ENCODE assay signal across 15 mouse cellular contexts in the genomic region with DNA sequence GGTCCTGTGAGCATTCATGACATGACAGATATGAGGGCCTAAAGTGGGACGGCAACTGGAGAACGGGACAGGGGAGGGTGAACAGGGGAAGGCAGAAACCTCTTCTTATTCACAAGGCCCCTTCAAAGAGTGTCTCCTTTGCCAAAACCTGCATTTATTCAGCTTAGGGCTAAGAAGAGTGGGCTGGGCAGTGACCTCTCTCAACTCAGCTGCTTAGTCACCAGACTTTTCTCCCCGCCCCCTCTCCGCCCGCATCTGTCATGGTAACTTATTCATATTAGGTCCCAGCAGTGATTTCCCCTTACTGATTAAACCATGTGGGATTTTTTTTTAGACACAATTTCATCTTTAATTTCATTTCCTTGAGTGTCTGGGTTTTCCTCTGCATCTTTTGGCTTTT. TPM values are rescaled to one million over a fixed set of nuclear protein-coding genes. Genes with fewer than 3 reads are reported as not detected.
DNase-seq lines count a peak whose midpoint lies in the region; ATAC-seq lines count a peak whose summit lies in the region.
"Had no signal": no experiment of that assay in that cellular context is flagged by ENCODE, and none has a peak within 500 bp of the region (broad histone marks: within the 10 kb centered on the region; RNA-seq: fewer than 3 reads in every experiment).

No protein-coding gene starts in this region.

- no peaks in the 10 kb centered on the region for H3K27me3 ChIP-seq in heart, embryonic 16.5 days (ENCODE audit: control insufficient read depth, insufficient read depth, low read length)
- H3K27me3 ChIP-seq: embryonic facial prominence, embryonic 13.5 days; intestine, embryonic 15.5 days; liver, embryonic 15.5 days; midbrain, embryonic 15.5 days had no signal

- H3K9ac ChIP-seq in heart, embryonic 16.5 days (ENCODE audit: low read length): no peak overlapping the region
- H3K9ac ChIP-seq: embryonic facial prominence, embryonic 13.5 days; intestine, embryonic 15.5 days; liver, embryonic 15.5 days; midbrain, embryonic 15.5 days had no signal

- H3K4me1 ChIP-seq in heart, embryonic 16.5 days (ENCODE audit: control insufficient read depth, insufficient read depth, low read length): peaks cover 13% of the 10 kb centered on the region
- H3K4me1 ChIP-seq: intestine, embryonic 15.5 days; midbrain, embryonic 15.5 days had no signal

- 0 out of 2 replicates have a peak overlapping the region, but pooled peaks have one; percentile 9 for H3K27ac ChIP-seq in heart, embryonic 16.5 days (ENCODE audit: low read length)
- H3K27ac ChIP-seq: embryonic facial prominence, embryonic 13.5 days; intestine, embryonic 15.5 days; liver, embryonic 15.5 days; midbrain, embryonic 15.5 days had no signal

- DNase-seq in heart, postnatal 14 days: no peak
- DNase-seq in 3T3-L1 (ENCODE audit: low read depth, low spot score) (peak; percentile 77), MN1 (ENCODE audit: low spot score) (peak; percentile 42)
- peak; percentile 74 to 77 for DNase-seq in kidney, adult 8-10 months
- DNase-seq in layer of hippocampus, adult 18-20 months (ENCODE audit: low spot score in 2 of 2): no peak
- DNase-seq in frontal cortex, postnatal 36 days (ENCODE audit: low spot score in 2 of 2): no peak
- DNase-seq in spleen, adult 18-20 months: no peak
- DNase-seq: cerebellum, adult 9-11 months; heart, postnatal 10 days; thymus, postnatal 4 days had no signal

- H3K4me3 ChIP-seq in heart, embryonic 16.5 days (ENCODE audit: low read length): no peak overlapping the region
- H3K4me3 ChIP-seq: embryonic facial prominence, embryonic 13.5 days; intestine, embryonic 15.5 days; liver, embryonic 15.5 days; midbrain, embryonic 15.5 days had no signal

- intact Hi-C loops in heart, postnatal 14 days (cut with DNase I): no loop called here

- WGBS in heart, embryonic 16.5 days: 72% methylated on average over 5 of the region's 5 CpGs

- no peak for ATAC-seq in heart, embryonic 16.5 days (replicated peaks; ENCODE audit: extremely low read depth, insufficient read depth, low FRiP score)
- ATAC-seq: intestine, embryonic 15.5 days; midbrain, embryonic 15.5 days had no signal

- no peak overlapping the region for H3K4me2 ChIP-seq in heart, embryonic 16.5 days (ENCODE audit: low read depth, low read length)
- H3K4me2 ChIP-seq: embryonic facial prominence, embryonic 13.5 days; intestine, embryonic 15.5 days; liver, embryonic 15.5 days; midbrain, embryonic 15.5 days had no signal

- no peaks in the 10 kb centered on the region for H3K9me3 ChIP-seq in heart, embryonic 16.5 days (replicated peaks; ENCODE audit: control insufficient read depth, low read length)
- H3K9me3 ChIP-seq: embryonic facial prominence, embryonic 13.5 days; intestine, embryonic 15.5 days; liver, embryonic 15.5 days; midbrain, embryonic 15.5 days had no signal

- H3K36me3 ChIP-seq in heart, embryonic 16.5 days (ENCODE audit: control insufficient read depth, insufficient read depth): peaks cover 18% of the 10 kb centered on the region
- H3K36me3 ChIP-seq: midbrain, embryonic 15.5 days had no signal

RNA-seq across cellular contexts. Expression of gene Cflar, which starts 14.5 kb away (rescaled TPM):
- 39.2 and 42.0 TPM in 2 replicates for polyA plus RNA-seq in heart, embryonic 16.5 days (2015; fragmentation: Nextera tagmentation; extraction: Ambion mirVana)
- total RNA-seq in heart, postnatal 14 days (2021): 10 to 100 TPM; 64.7 to 70.4 TPM
- 10 to 100 TPM; 41.1 to 41.5 TPM for total RNA-seq in layer of hippocampus, adult 18-20 months (2021)

RNA-seq across cellular contexts. Expression of gene Als2cr12, which starts 30.0 kb away (rescaled TPM):
- not detected in 2 replicates for polyA plus RNA-seq in heart, embryonic 16.5 days (2015; fragmentation: Nextera tagmentation; extraction: Ambion mirVana)
- total RNA-seq in heart, postnatal 14 days (2021): not detected
- not detected for total RNA-seq in layer of hippocampus, adult 18-20 months (2021)
- polyA plus RNA-seq: embryonic facial prominence, embryonic 13.5 days; liver, embryonic 15.5 days; midbrain, embryonic 15.5 days had no signal

Comparison
In these comparisons a context has a peak if more than half of its experiments do, and no peak if none do; other contexts are left out.
1. DNase-seq: peak in 3T3-L1 (single experiment), MN1 (single experiment) and kidney, adult 8-10 months (2 of 2); none in heart, postnatal 14 days (0 of 2), layer of hippocampus, adult 18-20 months (0 of 2), frontal cortex, postnatal 36 days (0 of 2) and spleen, adult 18-20 months (0 of 2).